Mouse (Mus musculus): Measurements from ENCODE around the gene Rad51b.
"Not testable (repeated sequence)": the region's sequence is repeated elsewhere in the genome, so short reads cannot be mapped to it uniquely, and the experiment has no call there.

Gene Rad51b

DNA sequence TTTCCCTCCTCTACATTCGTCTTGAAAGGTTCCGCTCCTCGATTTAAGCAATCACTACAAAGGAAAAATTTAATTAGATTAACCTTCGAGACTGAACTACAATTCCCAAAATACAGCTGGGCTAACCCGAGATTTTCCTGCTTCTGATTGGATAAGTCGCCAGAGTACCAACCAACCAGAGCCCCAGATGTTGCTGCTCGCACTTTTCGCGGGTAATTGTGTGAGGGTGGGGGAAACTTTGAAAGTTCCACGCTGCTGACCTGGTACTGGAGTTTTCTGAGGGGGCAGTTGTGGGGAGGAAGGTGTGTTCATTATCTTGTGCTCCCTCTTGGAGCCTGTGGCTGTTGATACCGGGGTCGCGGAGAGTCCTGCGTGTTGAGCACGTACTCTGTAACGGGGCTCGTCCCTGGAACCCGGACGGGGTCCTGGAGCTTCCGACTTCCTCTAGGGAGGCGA lies at the start of gene Rad51b:
Rad51b (plus strand) TSS at position 162 of the 456 bp plus-strand sequence.
- DNase-seq (ENCODE audit: low spot score): peak; percentile 55

GRCm38 (mm10) chr12:79248110-79248509 lies 49.0 kb upstream of the Rad51b start:
- no peak for DNase-seq (ENCODE audit: low spot score)

DNA sequence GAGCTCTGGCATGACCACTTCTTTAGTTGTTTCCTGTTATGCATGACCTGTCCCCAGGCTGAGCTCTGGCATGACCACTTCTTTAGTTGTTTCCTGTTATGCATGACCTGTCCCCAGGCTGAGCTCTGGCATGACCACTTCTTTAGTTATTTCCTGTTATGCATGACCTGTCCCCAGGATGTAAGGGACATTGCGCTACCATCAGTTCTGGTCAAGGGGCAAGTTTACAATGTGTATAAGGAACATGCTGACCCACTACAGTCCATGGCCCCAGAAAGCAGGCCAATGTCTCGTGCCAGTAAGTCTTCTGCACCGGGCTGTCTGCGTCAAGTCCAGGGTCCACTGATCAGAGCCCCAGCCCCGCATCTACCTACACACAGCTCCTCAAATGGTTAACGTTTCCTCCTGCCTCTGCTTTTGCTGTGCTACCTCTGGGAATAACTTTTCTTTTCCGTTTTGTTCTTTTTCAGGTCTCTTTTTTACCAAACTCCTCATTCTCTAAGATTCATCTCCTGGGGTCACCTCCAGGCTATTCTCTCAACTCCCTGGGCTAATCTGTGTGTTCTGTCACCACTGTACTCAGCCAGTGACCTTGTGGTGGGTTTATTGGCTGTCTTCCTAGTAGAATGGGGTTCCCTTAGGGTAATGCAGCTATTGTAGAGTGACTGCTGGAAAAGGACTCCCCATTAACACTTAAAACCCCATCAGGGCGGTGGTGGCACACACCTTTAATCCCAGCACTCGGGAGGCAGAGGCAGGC lies 43.6 kb upstream of the Rad51b start:
- no peak for DNase-seq (ENCODE audit: low spot score)

GRCm38 (mm10) chr12:79254975-79255374 lies 42.1 kb upstream of the Rad51b start:
- DNase-seq (ENCODE audit: low spot score): no peak

GRCm38 (mm10) chr12:79260154-79260553 lies 36.9 kb upstream of the Rad51b start:
- no peak for DNase-seq (ENCODE audit: low spot score)

DNA sequence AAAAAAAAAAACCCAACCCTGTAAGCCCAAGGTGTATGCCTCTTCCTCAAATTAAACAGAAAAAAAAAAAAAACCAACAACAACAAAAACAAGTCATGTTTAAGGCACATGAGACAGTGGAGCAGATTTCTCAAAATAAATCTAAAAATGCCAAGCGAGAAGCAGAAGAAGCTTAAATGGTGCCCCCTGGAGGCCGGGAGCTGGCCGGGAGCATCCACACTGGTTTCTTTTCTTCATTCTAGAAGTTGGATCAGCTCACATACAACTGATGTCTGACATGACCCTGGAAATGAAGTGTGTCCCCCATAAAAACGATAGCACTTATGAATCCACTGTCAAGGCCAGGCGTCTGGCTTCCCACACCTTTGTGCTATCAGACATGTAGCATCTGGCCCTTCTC lies 36.0 kb upstream of the Rad51b start:
- peak; percentile 34 for DNase-seq (ENCODE audit: low spot score)

DNA sequence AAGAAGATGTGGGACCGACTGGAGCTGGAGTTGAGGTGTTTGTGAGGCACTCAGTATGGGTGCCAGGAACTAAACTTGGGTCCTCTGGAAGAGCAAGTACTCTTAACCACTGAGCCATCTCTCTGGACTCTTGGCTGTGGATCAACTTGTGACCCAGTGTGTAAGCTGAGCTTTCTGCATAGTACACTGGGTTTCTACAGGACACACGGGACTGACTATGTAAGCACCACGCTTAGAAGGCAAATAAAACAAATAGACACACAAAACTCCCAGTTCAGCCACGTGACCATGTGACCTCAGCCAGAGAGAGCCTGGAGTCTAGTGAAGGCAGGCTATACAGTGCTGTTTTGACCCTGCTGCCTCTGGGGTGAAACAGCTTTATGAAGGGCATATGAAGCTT lies 24.5 kb upstream of the Rad51b start:
- DNase-seq (ENCODE audit: low spot score): no peak

- no peak for DNase-seq (ENCODE audit: low spot score)
Observed at GRCm38 (mm10) chr12:79279513-79280115, 17.5 kb upstream of the Rad51b start.

- no peak for DNase-seq (ENCODE audit: low spot score)
Observed at GRCm38 (mm10) chr12:79282595-79282994, 14.5 kb upstream of the Rad51b start.

DNA sequence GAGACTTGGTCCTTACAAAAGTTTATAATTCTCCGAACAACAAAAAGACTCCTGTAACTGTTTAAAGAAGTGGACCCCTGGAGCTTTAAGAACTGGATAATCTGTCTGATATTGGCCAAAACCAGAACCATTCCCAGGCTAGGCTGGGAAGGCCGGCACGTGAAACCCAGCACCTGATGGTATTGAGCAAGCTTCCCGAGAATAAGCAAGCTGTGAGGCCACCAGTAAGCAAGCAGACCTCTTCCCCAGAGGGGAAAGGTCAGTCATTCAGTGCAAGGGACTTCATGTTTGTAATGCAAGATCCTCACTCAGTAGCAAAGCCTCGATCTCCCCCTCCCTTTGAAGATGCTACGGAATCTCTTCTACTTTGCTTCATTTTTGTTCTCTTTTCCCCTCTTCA lies 4.2 kb upstream of the Rad51b start:
- no peak for DNase-seq (ENCODE audit: low spot score)

GRCm38 (mm10) chr12:79296126-79296816 lies 811 bp upstream of the Rad51b start, which contains the start of gene Zfyve26:
Gene Zfyve26, minus strand, starts transcription at chr12:79296304.
- DNase-seq (ENCODE audit: low spot score): peak; percentile 77

DNA sequence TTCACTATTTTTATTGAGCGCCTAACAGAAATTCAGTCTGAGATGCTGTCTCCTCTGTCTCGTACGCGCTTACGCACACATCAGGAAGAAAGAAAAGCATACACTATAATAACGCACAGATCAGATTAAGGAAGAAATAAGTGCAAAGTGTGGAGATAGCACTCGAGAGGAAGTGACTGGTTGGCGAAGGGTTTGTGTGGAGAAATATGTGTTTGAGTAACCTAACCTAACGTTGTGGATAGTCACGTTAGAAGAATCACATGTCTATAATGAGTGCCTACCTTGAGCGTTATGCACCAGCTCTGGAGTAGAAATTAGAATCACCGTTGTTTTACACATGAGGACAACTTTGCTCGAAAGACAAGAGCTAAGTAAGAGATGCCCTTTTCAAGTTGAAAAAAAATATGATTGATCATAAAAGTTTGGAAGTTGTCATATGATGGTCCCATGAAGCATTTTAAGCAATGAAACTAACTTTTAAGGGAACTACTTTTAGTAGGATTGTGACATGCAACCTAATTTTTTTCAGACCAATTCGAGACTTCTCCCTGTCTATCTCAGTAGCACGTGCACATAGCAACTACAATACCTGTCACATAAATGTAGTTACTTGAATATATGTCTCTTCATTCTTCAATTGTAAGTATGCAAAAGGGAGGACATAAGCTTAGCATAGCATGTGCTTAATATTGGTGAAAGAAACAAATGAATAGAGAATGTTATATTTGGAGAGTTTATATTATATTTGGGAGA lies 978 bp downstream of the Rad51b start:
- DNase-seq (ENCODE audit: low spot score): no peak

DNA sequence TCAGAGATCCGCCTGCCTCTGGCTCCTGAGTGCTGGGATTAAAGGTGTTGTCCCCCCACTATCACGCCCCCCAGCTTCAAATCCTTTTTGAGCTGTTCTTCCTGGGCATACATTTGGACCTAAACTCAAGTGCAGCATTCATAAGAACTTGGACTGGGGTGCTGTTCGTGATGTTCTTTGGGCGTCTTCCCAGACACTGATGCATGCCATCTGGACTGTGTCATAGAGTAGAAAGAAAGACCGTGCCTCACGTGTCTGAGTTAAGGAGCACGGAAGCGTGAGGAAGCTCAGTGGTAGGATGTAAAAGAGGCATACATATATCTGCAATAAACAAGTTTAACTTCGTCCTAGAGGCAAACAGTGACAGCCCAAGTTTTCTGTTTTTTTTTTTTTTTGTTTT lies 4.7 kb downstream of the Rad51b start:
- DNase-seq (ENCODE audit: low spot score): peak; percentile 25

DNA sequence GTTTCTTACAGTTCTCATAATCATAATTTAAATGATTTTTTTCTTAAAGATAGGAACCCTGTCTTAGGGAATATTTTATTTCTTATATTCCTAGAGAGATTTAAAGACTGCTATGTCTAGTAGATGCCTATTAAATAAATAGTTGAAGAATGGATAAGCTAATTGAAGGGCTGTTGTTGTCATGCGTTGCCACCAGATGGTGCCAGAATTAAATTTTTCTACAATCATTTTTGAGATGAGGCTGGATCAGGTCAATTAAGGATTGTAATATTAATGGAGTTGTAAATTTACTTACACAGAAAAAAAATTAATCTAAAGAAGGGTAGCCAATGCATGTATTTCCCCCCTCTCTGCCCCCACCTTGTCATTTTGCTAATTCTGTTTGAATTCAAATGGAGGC lies 8.0 kb downstream of the Rad51b start:
- no peak for DNase-seq (ENCODE audit: low spot score)

DNA sequence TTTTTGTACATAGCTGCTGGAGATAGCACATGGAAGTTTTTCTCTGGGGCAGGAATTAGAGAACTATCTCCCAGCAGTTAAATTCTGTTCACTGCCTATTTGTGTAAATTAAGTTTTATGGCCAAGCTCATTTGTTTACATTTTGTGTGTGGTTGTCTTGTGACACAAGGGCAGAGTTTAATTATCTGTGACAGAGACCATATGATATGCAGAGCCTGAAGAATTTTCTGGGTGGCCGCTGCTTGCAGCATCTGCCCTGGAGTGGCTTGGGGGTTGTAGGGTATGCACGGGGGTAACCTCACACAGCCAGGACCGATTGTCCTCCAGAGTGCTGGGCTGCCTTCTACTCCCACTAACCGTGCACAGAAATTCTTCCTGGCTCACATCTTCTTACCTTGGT lies 8.9 kb downstream of the Rad51b start:
- DNase-seq (ENCODE audit: low spot score): no peak

- DNase-seq (ENCODE audit: low spot score): no peak
Observed at GRCm38 (mm10) chr12:79313721-79314120, 16.6 kb downstream of the Rad51b start.

- DNase-seq (ENCODE audit: low spot score): no peak
Observed at GRCm38 (mm10) chr12:79317339-79317738, 20.3 kb downstream of the Rad51b start.

DNA sequence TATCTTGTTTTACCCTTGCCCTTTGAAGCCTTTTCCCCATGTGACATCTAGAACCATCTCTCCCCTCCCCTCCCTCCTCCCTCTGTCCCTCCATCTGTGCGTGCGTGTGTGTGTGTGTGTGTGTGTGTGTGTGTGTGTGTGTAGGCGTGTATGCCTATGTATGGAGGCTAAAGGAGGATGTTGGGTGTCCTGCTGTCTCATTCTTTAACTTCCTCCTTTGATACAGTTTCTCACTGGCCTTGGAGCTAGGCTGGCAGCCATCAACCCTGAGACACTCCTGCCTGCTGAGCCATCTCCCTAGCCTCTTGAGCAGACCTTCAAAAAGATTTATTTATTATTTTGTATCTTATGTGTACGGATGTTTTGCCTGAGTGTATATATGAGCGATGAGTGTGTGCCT lies 23.8 kb downstream of the Rad51b start:
- DNase-seq (ENCODE audit: low spot score): no peak

- not testable (repeated sequence) for DNase-seq (ENCODE audit: low spot score)
Observed at GRCm38 (mm10) chr12:79322539-79322938, 25.5 kb downstream of the Rad51b start.

- no peak for DNase-seq (ENCODE audit: low spot score)
Observed at GRCm38 (mm10) chr12:79326236-79326635, 29.2 kb downstream of the Rad51b start.

GRCm38 (mm10) chr12:79326745-79327144 lies 29.7 kb downstream of the Rad51b start:
- DNase-seq (ENCODE audit: low spot score): no peak

DNA sequence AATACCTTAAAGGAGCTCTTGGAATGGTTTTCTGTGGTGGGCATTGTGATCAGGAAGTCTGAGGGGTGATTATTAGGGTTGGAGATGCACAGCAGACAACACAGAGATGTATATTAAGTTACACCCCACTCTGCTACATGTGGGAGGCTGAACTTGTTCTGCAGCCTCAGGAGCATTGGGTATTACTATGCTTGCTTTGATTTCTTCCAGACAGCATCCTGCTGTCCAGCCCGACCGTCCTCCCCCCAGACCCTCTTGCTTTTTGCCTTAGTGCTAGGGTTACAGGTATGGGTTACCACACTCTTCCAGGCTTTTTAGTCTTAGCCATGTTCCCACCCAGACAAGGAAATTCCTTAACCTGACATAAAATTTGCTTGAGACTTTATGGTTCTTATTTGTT lies 30.8 kb downstream of the Rad51b start:
- no peak for DNase-seq (ENCODE audit: low spot score)

Measured in urinary bladder, postnatal 25 days (tissue).